Mouse (Mus musculus): ENCODE measurements around the gene Tmem205. TPM values are rescaled to one million over a fixed set of nuclear protein-coding genes. Genes with fewer than 3 reads are reported as not detected.
A peak's percentile ranks its signal among the peaks of the same experiment; 100 is the strongest.

Tmem205 gene
- polyA plus RNA-seq, 1 experiment from 2014 or later: 66.0 TPM

GRCm38 (mm10) chr9:21960558-21961208, 33.3 kb upstream of the Tmem205 start:
- no peak overlapping the region for H3K27ac ChIP-seq (ENCODE audit: low read depth, low read length)
- no peaks in the 10 kb centered on the region; the same call in 1 of the 2 replicates for H3K36me3 ChIP-seq (ENCODE audit: control insufficient read depth, insufficient read depth, low read length)
- 9% methylated on average over 26 of the region's 26 CpGs for WGBS
- H3K9ac ChIP-seq (ENCODE audit: low read length): no peak overlapping the region
- ATAC-seq (no peak), DNase-seq (ENCODE audit: low spot score) (no peak)
- H3K4me2 ChIP-seq (ENCODE audit: low read length): no peak overlapping the region
- peaks cover 18% of the 10 kb centered on the region for H3K4me1 ChIP-seq (ENCODE audit: control insufficient read depth, insufficient read depth, low read length)
- no peaks in the 10 kb centered on the region for H3K9me3 ChIP-seq (replicated peaks; ENCODE audit: control insufficient read depth, low read length)
- H3K27me3 ChIP-seq (replicated peaks; ENCODE audit: control insufficient read depth, insufficient read depth, low read length): peaks cover 48% of the 10 kb centered on the region
- H3K4me3 ChIP-seq (ENCODE audit: low read depth, low read length): no peak overlapping the region

GRCm38 (mm10) chr9:21960135-21960534, 32.8 kb upstream of the Tmem205 start:
- no peak for DNase-seq (ENCODE audit: low spot score)
- Histone ChIP-seq H3K4me1 (ENCODE audit: control insufficient read depth, insufficient read depth, low read length) (peaks cover 18% of the 10 kb centered on the region), H3K9ac (ENCODE audit: low read length) (no peak overlapping the region), H3K27ac (ENCODE audit: low read depth, low read length) (no peak overlapping the region), H3K27me3 (replicated peaks; ENCODE audit: control insufficient read depth, insufficient read depth, low read length) (peaks cover 48% of the 10 kb centered on the region), H3K4me3 (ENCODE audit: low read depth, low read length) (no peak overlapping the region), H3K36me3 (ENCODE audit: control insufficient read depth, insufficient read depth, low read length) (no peaks in the 10 kb centered on the region; the same call in 1 of the 2 replicates), H3K9me3 (replicated peaks; ENCODE audit: control insufficient read depth, low read length) (no peaks in the 10 kb centered on the region), H3K4me2 (ENCODE audit: low read length) (no peak overlapping the region)
- WGBS: 47% methylated on average over 9 of the region's 9 CpGs
- ATAC-seq: no peak

GRCm38 (mm10) chr9:21959244-21959643, 31.9 kb upstream of the Tmem205 start:
- Histone ChIP-seq H3K36me3 (ENCODE audit: control insufficient read depth, insufficient read depth, low read length) (no peaks in the 10 kb centered on the region; the same call in 1 of the 2 replicates), H3K4me2 (ENCODE audit: low read length) (no peak overlapping the region), H3K9me3 (replicated peaks; ENCODE audit: control insufficient read depth, low read length) (no peaks in the 10 kb centered on the region), H3K4me1 (ENCODE audit: control insufficient read depth, insufficient read depth, low read length) (peaks cover 18% of the 10 kb centered on the region), H3K9ac (ENCODE audit: low read length) (no peak overlapping the region), H3K27me3 (replicated peaks; ENCODE audit: control insufficient read depth, insufficient read depth, low read length) (peaks cover 48% of the 10 kb centered on the region), H3K27ac (ENCODE audit: low read depth, low read length) (no peak overlapping the region), H3K4me3 (ENCODE audit: low read depth, low read length) (no peak overlapping the region)
- 92% methylated on average over 7 of the region's 7 CpGs for WGBS
- no peak for ATAC-seq
- no peak for DNase-seq (ENCODE audit: low spot score)

- H3K27ac ChIP-seq (ENCODE audit: low read depth, low read length): no peak overlapping the region
- H3K4me1 ChIP-seq (ENCODE audit: control insufficient read depth, insufficient read depth, low read length): peaks cover 18% of the 10 kb centered on the region
- WGBS: 85% methylated on average over 5 of the region's 5 CpGs
- H3K4me3 ChIP-seq (ENCODE audit: low read depth, low read length): no peak overlapping the region
- no peak overlapping the region for H3K4me2 ChIP-seq (ENCODE audit: low read length)
- DNase-seq (ENCODE audit: low spot score) (no peak), ATAC-seq (no peak)
- peaks cover 42% of the 10 kb centered on the region for H3K27me3 ChIP-seq (replicated peaks; ENCODE audit: control insufficient read depth, insufficient read depth, low read length)
- no peak overlapping the region for H3K9ac ChIP-seq (ENCODE audit: low read length)
- H3K9me3 ChIP-seq (replicated peaks; ENCODE audit: control insufficient read depth, low read length): no peaks in the 10 kb centered on the region
- no peaks in the 10 kb centered on the region; the same call in 1 of the 2 replicates for H3K36me3 ChIP-seq (ENCODE audit: control insufficient read depth, insufficient read depth, low read length)
Measured at GRCm38 (mm10) chr9:21958372-21958771, 31.0 kb upstream of the Tmem205 start.

- Histone ChIP-seq H3K36me3 (ENCODE audit: control insufficient read depth, insufficient read depth, low read length) (no peaks in the 10 kb centered on the region; the same call in 1 of the 2 replicates), H3K4me2 (ENCODE audit: low read length) (peak within 1 kb of the TSS; percentile 71), H3K4me1 (ENCODE audit: control insufficient read depth, insufficient read depth, low read length) (peaks cover 8% of the 10 kb centered on the region), H3K27me3 (replicated peaks; ENCODE audit: control insufficient read depth, insufficient read depth, low read length) (peaks cover 16% of the 10 kb centered on the region), H3K27ac (ENCODE audit: low read depth, low read length) (peak within 1 kb of the TSS; percentile 93), H3K9me3 (replicated peaks; ENCODE audit: control insufficient read depth, low read length) (no peaks in the 10 kb centered on the region), H3K9ac (ENCODE audit: low read length) (peak within 1 kb of the TSS; percentile 78), H3K4me3 (ENCODE audit: low read depth, low read length) (peak within 1 kb of the TSS; percentile 63)
- under 1% methylated on average over 52 of the region's 54 CpGs for WGBS
- peak; percentile 99 for DNase-seq (ENCODE audit: low spot score)
- ATAC-seq: peak; percentile 98
Measured at GRCm38 (mm10) chr9:21955570-21956281, 28.4 kb upstream of the Tmem205 start, which contains the start of gene Swsap1. Gene Swsap1 (plus strand): TSS chr9:21955755.

GRCm38 (mm10) chr9:21955225-21955569, 27.8 kb upstream of the Tmem205 start:
- DNase-seq (ENCODE audit: low spot score): no peak
- H3K27ac ChIP-seq (ENCODE audit: low read depth, low read length): peak overlapping the region; percentile 93; the same call in 1 of the 2 replicates
- peak overlapping the region; percentile 59 for H3K4me2 ChIP-seq (ENCODE audit: low read length)
- no peaks in the 10 kb centered on the region; the same call in 1 of the 2 replicates for H3K36me3 ChIP-seq (ENCODE audit: control insufficient read depth, insufficient read depth, low read length)
- 2% methylated on average over 18 of the region's 18 CpGs for WGBS
- peaks cover 11% of the 10 kb centered on the region for H3K27me3 ChIP-seq (replicated peaks; ENCODE audit: control insufficient read depth, insufficient read depth, low read length)
- peak overlapping the region; percentile 63 for H3K4me3 ChIP-seq (ENCODE audit: low read depth, low read length)
- peak overlapping the region; percentile 50; the same call in 1 of the 2 replicates for H3K9ac ChIP-seq (ENCODE audit: low read length)
- peaks cover 8% of the 10 kb centered on the region for H3K4me1 ChIP-seq (ENCODE audit: control insufficient read depth, insufficient read depth, low read length)
- no peaks in the 10 kb centered on the region for H3K9me3 ChIP-seq (replicated peaks; ENCODE audit: control insufficient read depth, low read length)
- ATAC-seq: peak; percentile 61

- peaks cover 8% of the 10 kb centered on the region for H3K4me1 ChIP-seq (ENCODE audit: control insufficient read depth, insufficient read depth, low read length)
- WGBS: 83% methylated on average over 3 of the region's 3 CpGs
- H3K36me3 ChIP-seq (ENCODE audit: control insufficient read depth, insufficient read depth, low read length): no peaks in the 10 kb centered on the region; the same call in 1 of the 2 replicates
- peaks cover 5% of the 10 kb centered on the region for H3K27me3 ChIP-seq (replicated peaks; ENCODE audit: control insufficient read depth, insufficient read depth, low read length)
- peak overlapping the region; percentile 59; the same call in 1 of the 2 replicates for H3K4me2 ChIP-seq (ENCODE audit: low read length)
- ATAC-seq (no peak), DNase-seq (ENCODE audit: low spot score) (no peak)
- no peaks in the 10 kb centered on the region for H3K9me3 ChIP-seq (replicated peaks; ENCODE audit: control insufficient read depth, low read length)
- 0 out of 2 replicates have a peak overlapping the region, but pooled peaks have one; percentile 63 for H3K4me3 ChIP-seq (ENCODE audit: low read depth, low read length)
- no peak overlapping the region for H3K9ac ChIP-seq (ENCODE audit: low read length)
- no peak overlapping the region for H3K27ac ChIP-seq (ENCODE audit: low read depth, low read length)
Measured at GRCm38 (mm10) chr9:21954635-21955034, 27.3 kb upstream of the Tmem205 start.

GRCm38 (mm10) chr9:21953600-21953999, 26.2 kb upstream of the Tmem205 start:
- Histone ChIP-seq H3K36me3 (ENCODE audit: control insufficient read depth, insufficient read depth, low read length) (no peaks in the 10 kb centered on the region; the same call in 1 of the 2 replicates), H3K4me2 (ENCODE audit: low read length) (peak overlapping the region; percentile 26), H3K27ac (ENCODE audit: low read depth, low read length) (peak overlapping the region; percentile 74), H3K4me3 (ENCODE audit: low read depth, low read length) (no peak overlapping the region), H3K4me1 (ENCODE audit: control insufficient read depth, insufficient read depth, low read length) (peaks cover 8% of the 10 kb centered on the region), H3K27me3 (replicated peaks; ENCODE audit: control insufficient read depth, insufficient read depth, low read length) (no peaks in the 10 kb centered on the region), H3K9ac (ENCODE audit: low read length) (no peak overlapping the region), H3K9me3 (replicated peaks; ENCODE audit: control insufficient read depth, low read length) (no peaks in the 10 kb centered on the region)
- no peak for ATAC-seq
- DNase-seq (ENCODE audit: low spot score): peak; percentile 88
- 6% methylated on average over 3 of the region's 3 CpGs for WGBS

GRCm38 (mm10) chr9:21951977-21952376, 24.6 kb upstream of the Tmem205 start:
- ATAC-seq (no peak), DNase-seq (ENCODE audit: low spot score) (no peak)
- Histone ChIP-seq H3K9me3 (replicated peaks; ENCODE audit: control insufficient read depth, low read length) (no peaks in the 10 kb centered on the region), H3K9ac (ENCODE audit: low read length) (no peak overlapping the region), H3K4me3 (ENCODE audit: low read depth, low read length) (no peak overlapping the region), H3K27ac (ENCODE audit: low read depth, low read length) (no peak overlapping the region), H3K36me3 (ENCODE audit: control insufficient read depth, insufficient read depth, low read length) (peaks cover 5% of the 10 kb centered on the region; the same call in 1 of the 2 replicates), H3K27me3 (replicated peaks; ENCODE audit: control insufficient read depth, insufficient read depth, low read length) (no peaks in the 10 kb centered on the region), H3K4me1 (ENCODE audit: control insufficient read depth, insufficient read depth, low read length) (peaks cover 8% of the 10 kb centered on the region), H3K4me2 (ENCODE audit: low read length) (no peak overlapping the region)
- 83% methylated on average over 3 of the region's 3 CpGs for WGBS
